Mouse (Mus musculus) intestine, embryonic 16.5 days (tissue): ENCODE measurements at regions not wholly inside any gene's neighbourhood (a gene's known extent, or its start where the extent isn't known, plus 50 kb on each side); places are given as distances from the start of the nearest gene placed in this dataset.

Experiments
- ATAC-seq: fragments of 200-750 bp; cut with Nextera tagmentation; 2 replicates; pipeline ENCODE4 v1.8.0; 2017; ENCODE audit warnings: moderate TSS enrichment, moderate library complexity
- H3K27ac ChIP-seq: fragments of 300-500 bp; sonication (generic); 2 replicates; pipeline ENCODE4 v1.5.1; 2014; ENCODE audit warnings: mild to moderate bottlenecking, low read length
- H3K27me3 ChIP-seq: fragments of 300-500 bp; sonication (generic); replicated peaks from 2 replicates; pipeline ENCODE4 v1.6.1; 2014; ENCODE audit warnings: low read length, control low read depth, mixed read lengths; ENCODE audit not compliant: control insufficient read depth, insufficient read depth
- H3K36me3 ChIP-seq: fragments of 300-500 bp; sonication (generic); 2 replicates; pipeline ENCODE4 v1.6.1; 2014; ENCODE audit warnings: low read length, control low read depth; ENCODE audit not compliant: control insufficient read depth, insufficient read depth
- H3K4me1 ChIP-seq: fragments of 300-500 bp; sonication (generic); 2 replicates; pipeline ENCODE4 v1.6.1; 2014; ENCODE audit warnings: low read length, control low read depth, mixed read lengths; ENCODE audit not compliant: control insufficient read depth, insufficient read depth
- H3K4me2 ChIP-seq: fragments of 300-500 bp; sonication (generic); 2 replicates; pipeline ENCODE4 v1.6.1; 2014; ENCODE audit warnings: low read depth, low read length, control low read depth
- H3K4me3 ChIP-seq: fragments of 300-500 bp; sonication (generic); 2 replicates; pipeline ENCODE4 v1.5.1; 2014; ENCODE audit warnings: mild to moderate bottlenecking, low read length
- H3K9ac ChIP-seq: fragments of 300-500 bp; sonication (generic); 2 replicates; pipeline ENCODE4 v1.6.1; 2014; ENCODE audit warnings: low read depth, low read length
- H3K9me3 ChIP-seq: fragments of 300-500 bp; sonication (generic); 2 replicates; pipeline ENCODE4 v1.6.1; 2016; ENCODE audit warnings: low read length, control low read depth; ENCODE audit not compliant: control insufficient read depth
- WGBS: fragments of 180-500 bp; shearing (Covaris S2); extraction: QIAGEN DNeasy Blood & Tissue Kit; methylation state at CpG from one replicate; pipeline ENCODE4 v1.1.7; 2014; 5-methylcytosine and 5-hydroxymethylcytosine counted together

DNA sequence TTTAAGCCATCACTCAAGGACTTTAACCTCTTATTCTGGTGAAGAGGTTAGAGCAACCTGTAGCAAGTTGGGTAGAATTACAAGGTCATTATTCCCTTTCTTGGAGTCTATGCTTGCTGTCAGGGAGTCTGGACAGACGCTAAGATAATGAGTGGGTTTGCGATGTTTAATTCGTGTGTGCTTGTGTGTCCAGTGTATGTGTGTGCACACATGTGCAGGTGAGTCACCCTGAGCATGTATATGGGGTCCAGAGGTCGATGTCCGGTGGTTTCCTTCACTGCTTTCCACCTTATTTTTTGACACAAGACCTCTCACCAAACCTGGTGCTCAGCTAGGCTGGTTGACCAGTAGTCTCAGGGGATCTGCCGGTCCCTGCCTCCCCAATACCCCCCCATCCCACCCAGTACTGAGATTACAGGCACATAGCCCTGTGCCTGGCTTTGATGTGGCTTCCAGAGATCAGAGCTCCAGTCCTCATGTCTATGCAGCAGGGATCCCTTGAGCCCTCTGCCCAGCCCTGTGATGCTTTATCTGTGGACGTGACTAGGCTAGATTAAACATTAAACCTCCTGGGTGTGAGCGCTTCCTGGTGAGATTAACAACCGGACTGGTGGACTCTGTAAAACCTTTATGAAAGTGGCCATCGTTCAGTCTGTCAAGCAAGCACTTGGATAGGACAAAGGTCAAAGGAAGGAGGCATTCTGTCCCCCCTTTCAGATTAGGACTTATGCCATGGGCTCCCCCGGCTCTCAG, 74.4 kb upstream of the Tmem45b start:
- H3K4me2 ChIP-seq, result 0 out of 2 replicates have a peak overlapping the region, but pooled peaks have one; percentile 16
- H3K4me3 ChIP-seq, result no peak overlapping the region
- 55% methylated on average over 11 of the region's 11 CpGs for WGBS
- no peaks in the 10 kb centered on the region for H3K9me3 ChIP-seq
- H3K36me3 ChIP-seq, result no peaks in the 10 kb centered on the region
- H3K27ac ChIP-seq, result peak overlapping the region; percentile 94
- peaks cover 4% of the 10 kb centered on the region for H3K4me1 ChIP-seq
- H3K9ac ChIP-seq, result no peak overlapping the region
- H3K27me3 ChIP-seq, result no peaks in the 10 kb centered on the region
- peak; percentile 97 for ATAC-seq

DNA sequence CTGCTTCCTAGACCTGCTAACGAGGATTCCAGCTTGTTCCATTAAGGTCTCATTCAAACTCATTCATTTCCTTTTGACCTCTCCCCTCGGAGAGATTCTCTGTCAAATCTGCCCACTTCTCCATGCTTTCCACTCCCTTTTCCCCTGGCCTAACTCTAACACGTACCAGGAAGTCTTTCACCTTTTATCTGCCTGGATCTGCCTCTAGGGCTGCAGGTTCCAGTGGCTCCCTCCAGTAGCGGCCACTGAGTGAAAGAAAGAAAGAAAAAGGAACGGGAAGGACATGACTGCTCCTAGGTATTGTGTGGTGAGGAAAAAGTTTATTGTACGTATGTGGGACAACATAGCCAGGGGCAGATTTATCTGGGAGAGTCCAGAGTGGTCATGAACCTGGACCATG, 64.8 kb upstream of the Tmem45b start:
- ATAC-seq, result peak; percentile 50; the same call in 1 of the 2 replicates
- no peak overlapping the region for H3K4me3 ChIP-seq
- H3K27ac ChIP-seq, result no peak overlapping the region
- no peak overlapping the region for H3K9ac ChIP-seq
- no peak overlapping the region for H3K4me2 ChIP-seq
- H3K4me1 ChIP-seq, result no peaks in the 10 kb centered on the region
- no peaks in the 10 kb centered on the region for H3K36me3 ChIP-seq
- WGBS, result 61% methylated on average over 6 of the region's 6 CpGs
- no peaks in the 10 kb centered on the region for H3K9me3 ChIP-seq
- no peaks in the 10 kb centered on the region for H3K27me3 ChIP-seq

DNA sequence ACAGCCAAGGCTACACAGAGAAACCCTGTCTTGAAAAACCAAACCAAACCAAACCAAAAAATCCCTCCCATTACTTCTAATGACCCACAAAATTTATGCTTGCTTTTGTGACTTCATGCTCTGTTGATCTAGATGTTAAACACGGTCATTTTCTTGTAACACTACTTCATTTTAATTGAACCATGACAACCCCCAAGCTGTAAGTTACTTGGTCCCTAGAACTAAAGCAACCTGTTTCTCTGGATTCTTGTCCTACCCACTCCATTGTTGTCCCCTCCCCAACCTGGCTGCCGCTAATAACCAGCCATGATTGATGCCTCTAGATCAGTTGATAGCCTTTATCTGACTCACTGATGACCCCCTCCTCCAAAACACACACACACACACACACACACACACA, 63.0 kb upstream of the Tmem45b start:
- Histone ChIP-seq H3K9ac (no peak overlapping the region), H3K4me2 (no peak overlapping the region), H3K36me3 (no peaks in the 10 kb centered on the region), H3K4me3 (no peak overlapping the region), H3K27me3 (no peaks in the 10 kb centered on the region), H3K4me1 (no peaks in the 10 kb centered on the region), H3K27ac (no peak overlapping the region), H3K9me3 (no peaks in the 10 kb centered on the region)
- no peak for ATAC-seq
- WGBS, result 63% methylated on average over 2 of the region's 2 CpGs
